8 mouse cellular contexts compared by ENCODE assay signal in the genomic region with DNA sequence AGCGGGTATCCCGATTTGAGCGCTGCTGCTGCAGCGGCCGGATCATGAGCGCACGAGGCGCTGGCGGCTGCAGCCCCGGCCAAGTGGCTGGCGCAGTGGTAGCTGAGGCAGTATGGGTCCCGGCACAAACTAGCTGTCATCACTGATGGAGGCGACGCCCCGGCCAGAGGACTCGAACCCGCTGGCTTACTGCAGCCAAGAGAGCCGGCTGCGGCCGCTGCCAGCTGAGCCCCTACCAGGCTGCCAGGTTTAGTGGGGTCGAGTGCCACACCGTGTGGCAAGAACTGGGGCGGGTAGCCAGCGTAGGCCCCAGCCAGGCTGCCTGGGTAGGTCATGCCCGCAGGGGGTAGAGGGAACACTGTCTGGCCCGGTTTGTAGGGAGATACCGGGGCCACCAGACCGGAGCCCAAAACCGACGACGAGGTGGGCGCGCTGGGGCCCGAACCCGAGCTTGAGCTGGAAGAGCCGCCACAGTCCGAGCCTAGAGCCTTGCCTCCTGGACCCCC. TPM values are rescaled to one million over a fixed set of nuclear protein-coding genes. Genes with fewer than 3 reads are reported as not detected.
DNase-seq lines count a peak whose midpoint lies in the region; ATAC-seq and TF ChIP-seq lines count a peak whose summit lies in the region.

No protein-coding gene starts in this region.

- H3K4me2 ChIP-seq in heart, embryonic 13.5 days = peak overlapping the region; percentile 95
- H3K4me2 ChIP-seq in midbrain, embryonic 15.5 days = peak overlapping the region; percentile 88

- H3K27me3 ChIP-seq in heart, embryonic 13.5 days (replicated peaks) = peaks cover 54% of the 10 kb centered on the region
- peaks cover 26% of the 10 kb centered on the region for H3K27me3 ChIP-seq in midbrain, embryonic 15.5 days (replicated peaks)

- TF ChIP-seq POLR2A in lung, adult 2 months (IDR thresholded peaks at IDR 0.05; ENCODE audit: borderline replicate concordance, extremely low read depth, low read depth, low read length) = no peak
- TF ChIP-seq POLR2A in cortical plate, adult 2 months (IDR thresholded peaks at IDR 0.05; ENCODE audit: extremely low read depth, insufficient read depth, low read length) = no peak

- no peak for ATAC-seq in heart, embryonic 13.5 days (ENCODE audit: extremely low read depth, insufficient number of reproducible peaks, low FRiP score, low TSS enrichment)
- no peak for ATAC-seq in midbrain, embryonic 15.5 days (replicated peaks)

- peak overlapping the region; percentile 91 for H3K9ac ChIP-seq in heart, embryonic 13.5 days
- H3K9ac ChIP-seq in midbrain, embryonic 15.5 days = peak overlapping the region; percentile 78

- H3K36me3 ChIP-seq in heart, embryonic 13.5 days = peaks cover 11% of the 10 kb centered on the region
- H3K36me3 ChIP-seq in midbrain, embryonic 15.5 days (replicated peaks) = no peaks in the 10 kb centered on the region

- H3K4me3 ChIP-seq in lung, adult 2 months (replicated peaks; ENCODE audit: extremely low read depth, low read depth, low read length) = peak overlapping the region; percentile 78
- H3K4me3 ChIP-seq in cortical plate, adult 2 months (ENCODE audit: insufficient read depth, low read length) = peak overlapping the region; percentile 43; the same call in 1 of the 2 replicates
- peak overlapping the region; percentile 84 for H3K4me3 ChIP-seq in heart, embryonic 13.5 days
- H3K4me3 ChIP-seq in midbrain, embryonic 15.5 days = peak overlapping the region; percentile 86

- no peaks in the 10 kb centered on the region for H3K9me3 ChIP-seq in heart, embryonic 13.5 days
- H3K9me3 ChIP-seq in midbrain, embryonic 15.5 days = no peaks in the 10 kb centered on the region

- peaks cover 3% of the 10 kb centered on the region; the same call in 1 of the 2 replicates for H3K4me1 ChIP-seq in lung, adult 2 months (ENCODE audit: control insufficient read depth, insufficient read depth, low read length)
- H3K4me1 ChIP-seq in cortical plate, adult 2 months (ENCODE audit: control insufficient read depth, insufficient read depth, low read length) = no peaks in the 10 kb centered on the region
- peaks cover 61% of the 10 kb centered on the region for H3K4me1 ChIP-seq in heart, embryonic 13.5 days
- H3K4me1 ChIP-seq in midbrain, embryonic 15.5 days = peaks cover 67% of the 10 kb centered on the region

- 2% methylated on average over 37 of the region's 37 CpGs for WGBS in lung, adult 2 months
- 3% methylated on average over 37 of the region's 37 CpGs for WGBS in heart, embryonic 13.5 days
- WGBS in midbrain, embryonic 15.5 days = under 1% methylated on average over 37 of the region's 37 CpGs

- H3K27ac ChIP-seq in cortical plate, adult 2 months (ENCODE audit: insufficient read depth, low read length) = no peak overlapping the region
- H3K27ac ChIP-seq in heart, embryonic 13.5 days (replicated peaks) = peak overlapping the region; percentile 96
- peak overlapping the region; percentile 56 for H3K27ac ChIP-seq in midbrain, embryonic 15.5 days

- DNase-seq in lung, adult 2 months = peak; percentile 69
- no peak for DNase-seq in lung, adult 18-20 months
- DNase-seq in kidney, postnatal 25 days = peak; percentile 43 to 70
- no peak for DNase-seq in frontal cortex, adult 2 months (ENCODE audit: extremely low spot score in 1 of 2, low spot score in 1 of 2)
- DNase-seq in frontal cortex, postnatal 10 days (ENCODE audit: low spot score in 2 of 2) = no peak

- TF ChIP-seq CTCF in lung, adult 2 months (IDR thresholded peaks at IDR 0.05; ENCODE audit: insufficient read depth, low read length) = no peak
- TF ChIP-seq CTCF in cortical plate, adult 2 months (IDR thresholded peaks at IDR 0.05; ENCODE audit: extremely low read depth, insufficient read depth, low read length) = no peak

RNA-seq across cellular contexts. Expression of a gene that starts 3.9 kb away (rescaled TPM):
- polyA plus RNA-seq in lung, adult 2 months (2012; rRNA removed) = 48.6 and 75.9 TPM in 2 replicates
- polyA plus RNA-seq in cortical plate, adult 2 months (2012; rRNA removed) = 1.4 and 1.9 TPM in 2 replicates
- 3.3 and 4.2 TPM in 2 replicates for polyA plus RNA-seq in heart, embryonic 13.5 days (2015; fragmentation: Nextera tagmentation; extraction: Ambion mirVana)
- 5.8 and 5.9 TPM in 2 replicates for polyA plus RNA-seq in midbrain, embryonic 15.5 days (2015; fragmentation: Nextera tagmentation; extraction: Ambion mirVana)
- 1.2 and 1.4 TPM in 2 replicates for polyA plus RNA-seq in frontal cortex, adult 2 months (2012; rRNA removed)

RNA-seq across cellular contexts. Expression of a gene that starts 34.0 kb away (rescaled TPM):
- 1.3 and 1.8 TPM in 2 replicates for polyA plus RNA-seq in lung, adult 2 months (2012; rRNA removed)
- polyA plus RNA-seq in cortical plate, adult 2 months (2012; rRNA removed) = 0.28 and 0.65 TPM in 2 replicates
- 0.43 and 0.60 TPM in 2 replicates for polyA plus RNA-seq in heart, embryonic 13.5 days (2015; fragmentation: Nextera tagmentation; extraction: Ambion mirVana)
- 0.31 and 0.32 TPM in 2 replicates for polyA plus RNA-seq in midbrain, embryonic 15.5 days (2015; fragmentation: Nextera tagmentation; extraction: Ambion mirVana)
- polyA plus RNA-seq in frontal cortex, adult 2 months (2012; rRNA removed) = 0.14 and 0.53 TPM in 2 replicates

Comparison
In these comparisons a context has a peak if more than half of its experiments do, and no peak if none do; other contexts are left out.
1. DNase-seq: peak in lung, adult 2 months (single experiment) and kidney, postnatal 25 days (2 of 2); none in lung, adult 18-20 months (0 of 2), frontal cortex, adult 2 months (0 of 2) and frontal cortex, postnatal 10 days (0 of 2).
2. Peak in every context shown above with its lines, with median percentiles within 50 percentile points of each other: H3K4me3 ChIP-seq.